Mouse (Mus musculus): ENCODE data around the gene Dhrs7c.

GRCm38 (mm10) chr11:67772577-67772976 lies 25.4 kb upstream of the Dhrs7c start:
- TF ChIP-seq CTCF (IDR thresholded peaks at IDR 0.05; ENCODE audit: extremely low read depth, insufficient read length, insufficient replicate concordance, low read depth, low read length) = no peak
- TF ChIP-seq POLR2A (IDR thresholded peaks at IDR 0.05; ENCODE audit: low read depth, low read length) = no peak

Measured in small intestine, adult 2 months (tissue).